Mouse (Mus musculus): ENCODE measurements at regions not wholly inside any gene's neighbourhood (a gene's known extent, or its start where the extent isn't known, plus 50 kb on each side); places are given as distances from the start of the nearest gene placed in this dataset.
A peak's percentile ranks its signal among the peaks of the same experiment; 100 is the strongest.

- no peaks in the 10 kb centered on the region for H3K27me3 ChIP-seq (ENCODE audit: insufficient read depth, low read length)
- 86% methylated on average over 3 of the region's 3 CpGs for WGBS
- H3K4me2 ChIP-seq (ENCODE audit: low read depth, low read length, poor library complexity, severe bottlenecking) = no peak overlapping the region
Observed at GRCm38 (mm10) chr13:31255506-31255905, 281.5 kb downstream of the Gm5447 start.

GRCm38 (mm10) chr13:31267865-31268264 lies 288.1 kb upstream of the Foxq1 start:
- Histone ChIP-seq H3K27me3 (ENCODE audit: insufficient read depth, low read length) (no peaks in the 10 kb centered on the region), H3K36me3 (ENCODE audit: insufficient read depth, low read length) (no peaks in the 10 kb centered on the region), H3K4me3 (ENCODE audit: low read depth, low read length) (no peak overlapping the region), H3K4me1 (ENCODE audit: insufficient read depth, low read length) (no peaks in the 10 kb centered on the region), H3K27ac (ENCODE audit: low read depth, low read length) (no peak overlapping the region), H3K9me3 (ENCODE audit: low read length) (no peaks in the 10 kb centered on the region), H3K4me2 (ENCODE audit: low read depth, low read length, poor library complexity, severe bottlenecking) (no peak overlapping the region), H3K9ac (replicated peaks; ENCODE audit: low read length, poor library complexity, severe bottlenecking) (no peak overlapping the region)
- no peak for TF ChIP-seq CTCF (IDR thresholded peaks at IDR 0.05)
- DNase-seq (ENCODE audit: low spot score) (no peak), ATAC-seq (ENCODE audit: low FRiP score) (no peak)
- 66% methylated on average over 3 of the region's 3 CpGs for WGBS

More at GRCm38 (mm10) chr13:31255506-31255905, 281.5 kb downstream of the Gm5447 start:
- DNase-seq (ENCODE audit: low spot score) = no peak
- no peak overlapping the region for H3K9ac ChIP-seq (replicated peaks; ENCODE audit: low read length, poor library complexity, severe bottlenecking)
- H3K4me3 ChIP-seq (ENCODE audit: low read depth, low read length) = no peak overlapping the region
- no peaks in the 10 kb centered on the region for H3K9me3 ChIP-seq (ENCODE audit: low read length)
- ATAC-seq (ENCODE audit: low FRiP score) = no peak
- no peak for TF ChIP-seq CTCF (IDR thresholded peaks at IDR 0.05)
- no peaks in the 10 kb centered on the region for H3K36me3 ChIP-seq (ENCODE audit: insufficient read depth, low read length)
- H3K27ac ChIP-seq (ENCODE audit: low read depth, low read length) = no peak overlapping the region
- no peaks in the 10 kb centered on the region for H3K4me1 ChIP-seq (ENCODE audit: insufficient read depth, low read length)

DNA sequence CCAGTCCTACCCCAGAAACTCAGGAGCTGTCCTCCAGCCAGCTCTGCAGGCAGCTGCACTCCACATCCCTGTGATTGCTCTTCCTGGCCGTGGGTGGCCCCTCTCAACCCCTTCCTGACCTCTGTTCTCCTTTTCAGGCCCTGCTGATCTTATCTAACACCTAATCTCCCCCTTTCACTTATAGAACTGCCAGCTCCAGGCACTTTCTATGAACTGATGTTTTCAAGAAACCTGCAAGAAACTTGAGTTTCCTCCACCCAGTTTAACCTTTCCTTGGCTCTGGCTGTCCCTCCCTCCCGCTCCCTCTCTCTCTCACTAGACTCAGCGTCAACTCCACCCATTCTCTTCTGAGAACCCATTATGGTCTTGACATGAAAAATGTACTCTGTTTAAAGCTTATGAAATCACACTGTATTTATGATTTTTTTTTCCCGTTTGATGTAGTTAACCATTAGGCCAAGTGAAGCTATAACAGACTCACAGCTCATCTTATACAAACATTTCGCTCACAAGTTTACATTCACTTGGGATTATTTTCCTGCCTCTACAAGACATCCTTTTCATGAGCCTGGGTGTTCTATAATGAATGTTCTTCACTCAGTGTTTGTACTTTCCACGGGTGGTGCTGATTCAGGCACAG lies 279.8 kb upstream of the Foxq1 start:
- Histone ChIP-seq H3K4me2 (ENCODE audit: low read depth, low read length, poor library complexity, severe bottlenecking) (no peak overlapping the region), H3K4me1 (ENCODE audit: insufficient read depth, low read length) (no peaks in the 10 kb centered on the region), H3K4me3 (ENCODE audit: low read depth, low read length) (no peak overlapping the region), H3K9me3 (ENCODE audit: low read length) (no peaks in the 10 kb centered on the region), H3K36me3 (ENCODE audit: insufficient read depth, low read length) (no peaks in the 10 kb centered on the region), H3K9ac (replicated peaks; ENCODE audit: low read length, poor library complexity, severe bottlenecking) (no peak overlapping the region), H3K27me3 (ENCODE audit: insufficient read depth, low read length) (no peaks in the 10 kb centered on the region), H3K27ac (ENCODE audit: low read depth, low read length) (no peak overlapping the region)
- TF ChIP-seq CTCF (IDR thresholded peaks at IDR 0.05) = no peak
- WGBS = 72% methylated on average over 6 of the region's 6 CpGs
- ATAC-seq (ENCODE audit: low FRiP score) (no peak), DNase-seq (ENCODE audit: low spot score) (no peak)

GRCm38 (mm10) chr13:31290630-31291029 lies 265.3 kb upstream of the Foxq1 start:
- Histone ChIP-seq H3K27ac (ENCODE audit: low read depth, low read length) (no peak overlapping the region), H3K4me3 (ENCODE audit: low read depth, low read length) (no peak overlapping the region), H3K9ac (replicated peaks; ENCODE audit: low read length, poor library complexity, severe bottlenecking) (no peak overlapping the region), H3K27me3 (ENCODE audit: insufficient read depth, low read length) (no peaks in the 10 kb centered on the region), H3K36me3 (ENCODE audit: insufficient read depth, low read length) (no peaks in the 10 kb centered on the region), H3K4me2 (ENCODE audit: low read depth, low read length, poor library complexity, severe bottlenecking) (no peak overlapping the region), H3K4me1 (ENCODE audit: insufficient read depth, low read length) (no peaks in the 10 kb centered on the region), H3K9me3 (ENCODE audit: low read length) (no peaks in the 10 kb centered on the region)
- 92% methylated on average over 7 of the region's 7 CpGs for WGBS
- no peak for ATAC-seq (ENCODE audit: low FRiP score)
- no peak for TF ChIP-seq CTCF (IDR thresholded peaks at IDR 0.05)
- DNase-seq (ENCODE audit: low spot score) = peak; percentile 10

GRCm38 (mm10) chr13:31292584-31293387 lies 263.1 kb upstream of the Foxq1 start:
- H3K4me3 ChIP-seq (ENCODE audit: low read depth, low read length) = no peak overlapping the region
- TF ChIP-seq CTCF (IDR thresholded peaks at IDR 0.05) = no peak
- H3K9me3 ChIP-seq (ENCODE audit: low read length) = no peaks in the 10 kb centered on the region
- H3K4me2 ChIP-seq (ENCODE audit: low read depth, low read length, poor library complexity, severe bottlenecking) = no peak overlapping the region
- DNase-seq (ENCODE audit: low spot score) = no peak
- H3K27ac ChIP-seq (ENCODE audit: low read depth, low read length) = no peak overlapping the region
- WGBS = 87% methylated on average over 13 of the region's 13 CpGs
- H3K4me1 ChIP-seq (ENCODE audit: insufficient read depth, low read length) = no peaks in the 10 kb centered on the region
- no peak overlapping the region for H3K9ac ChIP-seq (replicated peaks; ENCODE audit: low read length, poor library complexity, severe bottlenecking)
- ATAC-seq (ENCODE audit: low FRiP score) = no peak
- H3K27me3 ChIP-seq (ENCODE audit: insufficient read depth, low read length) = no peaks in the 10 kb centered on the region
- no peaks in the 10 kb centered on the region for H3K36me3 ChIP-seq (ENCODE audit: insufficient read depth, low read length)

DNA sequence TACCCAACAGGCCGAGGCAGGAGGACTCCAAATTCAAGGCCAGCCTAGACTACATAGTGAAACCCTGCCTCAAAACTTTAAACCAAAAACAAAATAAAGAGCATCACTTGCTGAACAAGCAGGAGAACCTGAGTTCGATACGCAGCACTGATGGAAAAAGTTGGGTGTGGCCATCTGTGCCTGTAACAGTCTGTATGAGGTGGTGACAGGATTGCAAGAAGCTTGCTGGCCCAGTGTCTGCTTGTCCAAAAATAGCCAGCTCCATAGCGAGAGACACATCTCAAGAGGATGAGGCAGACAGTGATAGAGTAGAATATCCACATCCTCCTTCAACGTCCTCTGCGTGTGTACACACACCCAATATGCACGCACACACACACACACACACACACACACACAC lies 261.9 kb upstream of the Foxq1 start:
- H3K4me3 ChIP-seq (ENCODE audit: low read depth, low read length) = no peak overlapping the region
- 96% methylated on average over 7 of the region's 7 CpGs for WGBS
- no peak for ATAC-seq (ENCODE audit: low FRiP score)
- H3K4me2 ChIP-seq (ENCODE audit: low read depth, low read length, poor library complexity, severe bottlenecking) = no peak overlapping the region
- no peaks in the 10 kb centered on the region for H3K36me3 ChIP-seq (ENCODE audit: insufficient read depth, low read length)
- no peak overlapping the region for H3K27ac ChIP-seq (ENCODE audit: low read depth, low read length)
- no peaks in the 10 kb centered on the region for H3K27me3 ChIP-seq (ENCODE audit: insufficient read depth, low read length)
- no peak for TF ChIP-seq CTCF (IDR thresholded peaks at IDR 0.05)
- no peaks in the 10 kb centered on the region for H3K9me3 ChIP-seq (ENCODE audit: low read length)
- no peaks in the 10 kb centered on the region for H3K4me1 ChIP-seq (ENCODE audit: insufficient read depth, low read length)
- no peak overlapping the region for H3K9ac ChIP-seq (replicated peaks; ENCODE audit: low read length, poor library complexity, severe bottlenecking)
- DNase-seq (ENCODE audit: low spot score) = no peak

Measured in midbrain, postnatal 0 days (tissue).